Mouse (Mus musculus): ENCODE data around the gene Cyp2d26.
"Not testable (repeated sequence)": the region's sequence is repeated elsewhere in the genome, so short reads cannot be mapped to it uniquely, and the experiment has no call there.

Gene Cyp2d26

GRCm38 (mm10) chr15:82794277-82794676 is at the start of gene Cyp2d26:
Gene Cyp2d26 (minus strand): TSS chr15:82794294.
- no peak for DNase-seq

DNA sequence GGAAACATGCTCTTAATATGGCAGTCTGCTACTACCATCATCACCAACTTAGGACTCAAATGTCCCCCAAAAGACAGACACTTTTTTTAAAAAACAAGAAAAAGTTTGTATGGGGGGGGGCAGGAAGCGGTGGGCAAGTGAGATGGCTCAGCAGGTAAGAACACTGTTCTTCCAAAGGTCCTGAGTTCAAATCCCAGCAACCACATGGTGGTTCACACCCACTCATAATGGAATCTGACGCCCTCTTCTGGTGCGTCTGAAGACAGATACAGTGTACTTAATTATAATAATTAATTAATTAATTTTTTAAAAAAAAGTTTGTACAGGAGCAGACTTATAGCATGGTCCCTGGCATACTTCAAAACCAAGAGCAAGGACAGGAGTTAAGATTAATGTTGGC is 45.1 kb upstream of the Cyp2d26 start:
- DNase-seq: no peak

DNA sequence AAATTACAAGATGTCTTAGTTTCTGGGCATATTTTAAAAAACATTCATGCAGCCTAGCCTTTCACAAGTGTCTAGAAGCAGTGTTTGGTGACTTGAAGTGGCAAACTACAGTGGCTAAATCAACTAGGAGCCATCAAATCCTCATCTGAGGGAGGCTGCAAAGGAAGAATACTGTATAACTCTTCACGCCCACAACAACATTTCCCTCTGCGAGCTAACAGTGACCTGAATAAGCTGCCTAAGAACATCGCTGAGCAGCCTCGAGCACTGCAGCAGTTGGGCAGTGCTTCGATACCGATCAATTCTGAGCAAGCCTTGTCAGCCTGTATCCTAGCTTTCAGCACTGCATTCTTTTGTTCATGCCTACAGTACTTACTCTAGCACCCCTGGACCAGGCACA is 35.8 kb upstream of the Cyp2d26 start:
- DNase-seq: no peak

DNA sequence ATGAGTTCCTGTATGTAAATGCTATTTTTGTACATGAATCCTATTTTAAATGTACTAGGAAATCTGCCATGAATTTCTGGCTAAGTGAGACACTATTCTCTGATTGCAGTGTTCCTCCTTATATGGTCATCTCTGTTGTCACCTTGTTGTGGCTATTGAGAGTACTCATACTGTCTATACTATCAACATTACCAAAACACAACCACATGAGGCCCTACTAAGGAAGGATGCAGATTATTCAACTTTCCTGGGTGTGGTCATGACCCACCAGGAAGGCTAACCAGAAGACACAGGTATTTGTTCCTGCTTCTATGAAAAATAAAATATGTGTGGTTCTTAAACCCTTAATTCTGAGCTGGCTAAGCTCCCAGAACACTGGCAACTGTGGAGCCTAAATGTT is 31.8 kb upstream of the Cyp2d26 start:
- no peak for DNase-seq

- DNase-seq: no peak
Observed at GRCm38 (mm10) chr15:82822347-82822746, 28.3 kb upstream of the Cyp2d26 start.

DNA sequence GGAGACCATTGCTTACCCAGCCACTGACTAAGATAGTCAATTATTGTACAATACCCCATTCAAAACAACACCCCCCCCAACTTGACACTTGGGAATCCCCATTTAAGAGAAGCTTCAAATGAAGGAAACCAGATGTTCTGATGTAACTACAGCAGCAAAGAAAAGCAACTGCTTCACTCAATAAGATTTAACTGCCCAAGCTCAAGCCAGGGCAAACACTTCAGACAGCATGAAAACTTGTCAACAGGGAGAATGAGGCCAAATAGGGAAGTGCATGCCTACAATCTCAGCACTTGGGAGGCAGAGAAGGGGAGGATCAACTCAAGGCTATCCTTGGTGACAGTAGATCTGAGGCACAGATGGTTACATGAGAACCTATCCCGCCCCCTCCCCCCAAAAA is 27.6 kb upstream of the Cyp2d26 start:
- DNase-seq: no peak

DNA sequence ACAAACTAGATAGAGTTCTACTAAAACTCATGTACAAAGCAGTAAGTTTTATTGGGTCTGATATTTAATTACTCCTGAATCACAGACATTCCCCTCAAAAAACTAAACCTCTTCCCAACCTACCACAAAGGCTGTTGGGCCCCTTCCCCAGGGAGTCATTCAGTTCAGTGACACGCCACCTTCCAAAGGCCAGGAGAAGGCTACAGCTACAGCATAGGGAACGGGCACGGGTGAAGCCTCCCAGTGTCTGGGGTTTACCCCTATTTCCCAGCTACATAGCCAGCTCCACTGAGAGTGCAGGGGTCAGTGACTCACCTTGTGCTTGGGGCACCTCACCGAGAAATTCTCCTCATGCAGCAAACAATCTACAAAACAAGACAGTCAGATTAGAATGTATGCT is 21.2 kb upstream of the Cyp2d26 start:
- DNase-seq: no peak

- DNase-seq: peak; percentile 57
Observed at GRCm38 (mm10) chr15:82814806-82815205, 20.7 kb upstream of the Cyp2d26 start.

- DNase-seq: no peak
Observed at GRCm38 (mm10) chr15:82814321-82814720, 20.2 kb upstream of the Cyp2d26 start.

DNA sequence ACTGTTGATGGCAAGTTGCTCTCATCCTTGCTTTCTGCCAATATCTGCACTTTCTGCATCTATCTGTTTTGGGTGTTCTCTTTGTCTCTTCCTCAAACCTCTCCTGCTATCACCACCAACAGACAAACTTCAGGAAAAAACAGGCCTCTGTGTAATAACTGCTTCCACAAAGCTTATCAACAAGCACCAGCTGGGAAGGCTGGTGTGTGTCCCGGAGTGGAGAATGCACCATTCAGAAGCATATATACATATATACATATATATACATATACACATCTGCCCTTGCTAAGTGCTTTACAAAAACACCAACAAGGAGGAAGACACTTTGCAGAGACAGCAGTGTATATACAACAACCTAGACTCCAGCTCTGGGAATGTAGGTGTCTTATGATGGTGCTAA is 16.5 kb upstream of the Cyp2d26 start:
- no peak for DNase-seq

GRCm38 (mm10) chr15:82809511-82809910 is 15.4 kb upstream of the Cyp2d26 start:
- DNase-seq: no peak

- no peak for DNase-seq
Observed at GRCm38 (mm10) chr15:82806969-82807763, 13.1 kb upstream of the Cyp2d26 start.

- peak; percentile 86 for DNase-seq
Observed at GRCm38 (mm10) chr15:82804708-82805639, 10.9 kb upstream of the Cyp2d26 start.

DNA sequence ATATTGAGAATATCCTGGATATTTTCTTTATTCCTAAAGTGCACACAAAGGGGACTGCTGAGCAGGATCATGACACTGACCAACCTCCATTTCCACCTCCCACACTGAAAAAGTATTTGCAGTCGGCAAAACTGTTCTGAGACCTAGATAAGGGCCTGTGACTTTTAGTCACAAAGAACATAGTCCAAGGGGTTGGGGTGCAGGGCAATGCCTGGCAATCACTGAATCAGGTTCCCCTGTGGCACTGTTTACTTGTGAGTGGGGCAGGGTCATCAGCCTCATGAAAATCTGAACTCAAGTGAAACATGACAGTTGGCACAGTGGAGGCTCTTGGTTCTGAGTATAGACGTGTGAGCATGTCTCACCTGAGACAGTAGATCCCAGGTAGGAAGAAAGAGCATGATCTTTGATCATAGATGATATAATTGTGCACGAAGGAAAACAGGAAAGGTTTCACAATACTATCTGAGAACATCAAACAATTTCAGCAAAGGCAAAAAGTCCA is 1.9 kb upstream of the Cyp2d26 start:
- no peak for DNase-seq

DNA sequence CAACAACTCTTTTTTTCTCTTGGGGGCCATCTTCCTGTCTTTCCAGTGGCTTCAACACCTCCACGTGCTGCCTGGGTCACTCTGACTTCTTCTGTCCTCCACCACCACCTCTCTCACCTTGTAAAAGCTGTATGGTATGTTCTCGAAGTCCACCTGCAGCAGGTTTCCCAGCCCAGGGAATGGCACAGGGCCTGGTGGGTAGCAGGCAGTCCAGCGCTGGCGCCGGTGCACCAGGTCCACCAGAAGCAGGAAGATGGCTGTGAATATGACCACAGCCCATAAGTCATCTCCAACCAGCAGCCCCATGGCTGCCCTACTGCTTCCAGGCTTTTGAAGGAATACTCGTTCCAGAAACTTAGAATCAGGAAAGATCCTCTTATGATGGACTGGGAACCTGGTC is 226 bp downstream of the Cyp2d26 start:
- no peak for DNase-seq

DNA sequence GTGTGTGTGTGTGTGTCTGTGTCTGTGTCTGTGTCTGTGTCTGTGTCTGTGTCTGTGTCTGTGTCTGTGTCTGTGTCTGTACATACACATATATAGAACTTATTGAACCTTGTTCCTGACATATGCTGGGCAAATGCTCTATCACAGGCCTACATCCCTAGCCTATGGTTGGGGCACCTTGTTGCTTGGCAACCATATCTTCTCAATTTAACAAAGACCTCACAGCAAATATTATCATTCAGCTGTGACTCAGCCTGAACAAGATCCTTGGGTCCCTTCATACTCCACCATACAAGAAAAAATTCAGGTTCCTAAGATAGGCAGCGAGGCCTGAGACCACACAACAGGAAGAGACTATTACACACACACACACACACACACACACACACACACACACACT is 640 bp downstream of the Cyp2d26 start:
- DNase-seq: no peak

DNA sequence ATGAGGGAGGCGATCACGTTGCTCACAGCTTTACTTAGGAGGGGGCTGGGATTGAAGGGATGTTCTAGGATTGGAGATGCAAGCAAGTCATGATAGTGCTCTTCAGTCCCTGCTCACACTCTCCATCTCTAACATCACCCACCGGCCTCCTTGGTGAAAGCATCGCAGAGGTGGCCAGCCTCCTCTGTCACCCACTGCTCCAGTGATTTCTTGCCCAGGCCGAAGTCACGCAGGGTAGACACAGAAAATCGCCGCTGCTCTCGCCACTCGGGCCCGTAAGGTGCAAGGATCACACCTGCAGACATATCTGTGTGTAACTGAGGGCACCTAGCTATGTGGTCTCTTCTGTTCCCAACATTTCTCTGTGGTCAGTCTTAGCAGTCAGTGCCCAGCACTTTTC is 1.5 kb downstream of the Cyp2d26 start:
- DNase-seq: no peak

- DNase-seq: no peak
Observed at GRCm38 (mm10) chr15:82784581-82784980, 9.5 kb downstream of the Cyp2d26 start.

DNA sequence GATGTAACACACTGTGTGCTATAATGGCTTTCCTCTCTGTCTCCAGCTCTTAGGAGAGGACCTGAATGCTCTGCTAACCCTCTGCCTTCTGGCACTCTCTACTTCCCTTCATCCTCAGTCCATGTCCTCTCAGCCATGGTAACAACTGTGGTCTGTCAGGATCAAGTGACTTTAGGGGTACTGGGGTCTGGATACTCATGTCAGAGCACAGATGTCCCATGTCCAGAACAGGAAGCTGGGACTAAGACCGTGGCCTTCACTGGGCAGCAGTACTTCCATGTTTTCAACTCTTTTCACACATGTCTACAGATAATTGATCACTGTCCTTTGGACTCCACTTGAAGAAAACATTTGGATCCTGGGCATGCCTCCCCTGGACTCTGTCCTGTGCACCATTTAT is 10.3 kb downstream of the Cyp2d26 start:
- DNase-seq: no peak

DNA sequence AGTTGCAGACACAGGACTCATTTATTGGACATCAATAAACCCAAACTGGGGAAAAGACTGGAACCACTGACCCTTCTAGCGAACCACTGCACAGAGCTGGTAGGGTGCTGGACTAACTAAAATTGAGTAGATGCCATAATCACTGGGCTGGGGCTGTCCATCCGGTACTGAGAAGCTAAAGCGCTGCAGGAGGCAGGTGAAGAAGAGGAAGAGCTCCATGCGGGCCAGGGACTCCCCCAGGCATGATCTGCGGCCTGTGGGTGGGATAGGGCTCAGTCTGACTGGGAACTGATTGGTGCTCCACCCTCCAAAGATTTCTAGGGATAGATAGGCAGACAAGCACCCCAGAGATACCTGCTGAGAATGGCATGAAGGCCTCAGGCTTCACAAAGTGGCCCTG is 16.2 kb downstream of the Cyp2d26 start:
- DNase-seq: not testable (repeated sequence)

GRCm38 (mm10) chr15:82765943-82766342 is 28.2 kb downstream of the Cyp2d26 start:
- DNase-seq: no peak

DNA sequence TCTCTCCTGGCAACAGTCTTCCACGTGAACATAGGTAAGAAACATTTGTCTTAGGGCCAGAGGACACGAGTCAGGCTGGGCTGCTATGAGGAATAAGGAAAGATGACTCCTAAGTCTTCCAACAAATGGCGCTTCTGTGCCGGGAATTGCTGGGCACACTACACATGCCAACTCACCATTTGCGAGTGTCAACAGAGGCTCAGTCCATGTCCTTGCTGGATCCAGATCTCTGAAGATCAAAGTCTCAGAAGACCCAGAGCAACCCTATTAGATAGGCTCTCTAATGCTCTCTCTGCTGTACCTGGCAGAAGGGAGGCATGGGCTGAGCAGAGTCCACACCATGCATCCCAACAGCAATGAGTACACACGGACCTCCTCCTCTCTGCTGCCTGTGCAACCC is 29.2 kb downstream of the Cyp2d26 start:
- DNase-seq: no peak

DNA sequence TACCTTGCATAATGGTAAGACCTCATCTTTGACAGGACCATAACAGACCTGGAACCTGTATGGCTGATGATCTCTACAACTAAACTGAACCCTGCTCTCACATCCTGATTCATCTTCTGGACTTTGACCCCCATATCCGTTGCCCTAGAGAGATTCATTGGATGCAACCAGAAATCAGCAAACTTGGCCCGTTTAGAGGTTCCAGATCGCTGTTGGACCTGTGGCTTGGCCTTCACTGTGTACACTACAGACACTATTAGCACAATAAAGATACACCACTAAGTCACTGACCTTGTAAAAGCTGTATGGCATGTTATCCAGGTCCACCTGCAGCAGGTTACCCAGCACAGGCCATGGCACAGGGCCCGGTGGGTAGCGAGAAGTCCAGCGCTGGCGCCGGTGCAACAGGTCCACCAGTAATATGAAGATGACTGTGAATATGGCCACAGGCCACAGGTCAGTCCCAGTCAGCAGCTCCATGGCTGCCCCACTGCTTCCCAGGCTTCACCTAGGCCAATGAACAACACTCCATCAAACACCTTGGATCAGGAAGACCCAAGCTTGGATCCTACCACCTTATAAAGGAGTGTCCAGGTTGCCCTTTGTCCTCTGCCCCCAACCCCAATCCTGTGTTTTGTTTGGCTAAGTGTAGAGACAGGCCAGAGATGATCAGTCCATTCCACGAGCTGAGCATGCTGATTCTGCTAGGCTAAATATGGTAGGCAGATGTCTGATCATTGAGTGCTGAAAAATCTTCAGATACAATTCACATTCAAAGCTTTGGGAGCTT is 30.3 kb downstream of the Cyp2d26 start, which contains the start of gene Cyp2d40:
Gene Cyp2d40, minus strand, starts transcription at position 553 of the 790 bp plus-strand sequence.
- DNase-seq: no peak

Measured in right cerebral cortex, postnatal 14 days (tissue).